Mouse (Mus musculus): Measurements from ENCODE around the gene Dnajc15. TPM values are rescaled to one million over a fixed set of nuclear protein-coding genes. Genes with fewer than 3 reads are reported as not detected.

Gene Dnajc15
- total and polyA plus RNA-seq, 2 experiments from 2014 or later, result 10.6 to 98.8 TPM

DNA sequence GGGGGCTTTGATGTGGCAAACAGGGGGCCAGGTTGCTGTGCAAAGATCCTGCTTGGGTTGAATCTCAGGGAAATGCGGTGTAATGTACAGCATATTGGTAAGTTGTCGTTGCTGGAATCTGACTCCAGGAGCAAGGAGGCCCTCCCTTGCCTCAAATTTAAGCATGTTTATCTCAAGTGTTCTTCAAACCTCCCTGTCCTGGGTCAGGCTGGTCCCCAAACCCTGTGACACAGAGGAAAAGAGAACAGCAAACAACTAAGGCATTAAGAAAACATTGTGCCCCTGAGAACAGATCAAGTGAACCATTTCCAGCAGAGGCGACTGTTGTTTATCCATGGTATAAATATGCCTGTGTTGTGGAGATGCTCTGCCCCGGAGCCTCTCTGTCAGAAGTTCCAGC is 67.1 kb downstream of the Dnajc15 start:
- Histone ChIP-seq H3K4me2 (ENCODE audit: low read depth, low read length) (no peak overlapping the region), H3K4me3 (ENCODE audit: low read length) (no peak overlapping the region), H3K9ac (replicated peaks; ENCODE audit: low read length) (no peak overlapping the region), H3K27ac (no peak overlapping the region), H3K9me3 (ENCODE audit: low read length) (no peaks in the 10 kb centered on the region), H3K4me1 (ENCODE audit: insufficient read depth, low read length) (no peaks in the 10 kb centered on the region), H3K36me3 (ENCODE audit: insufficient read depth, low read length) (no peaks in the 10 kb centered on the region), H3K27me3 (ENCODE audit: insufficient read depth, low read length) (no peaks in the 10 kb centered on the region)
- ATAC-seq (no peak), DNase-seq (ENCODE audit: low spot score) (no peak)
- 86% methylated on average over 4 of the region's 4 CpGs for WGBS
- TF ChIP-seq CTCF (IDR thresholded peaks at IDR 0.05; ENCODE audit: low read depth), result no peak

DNA sequence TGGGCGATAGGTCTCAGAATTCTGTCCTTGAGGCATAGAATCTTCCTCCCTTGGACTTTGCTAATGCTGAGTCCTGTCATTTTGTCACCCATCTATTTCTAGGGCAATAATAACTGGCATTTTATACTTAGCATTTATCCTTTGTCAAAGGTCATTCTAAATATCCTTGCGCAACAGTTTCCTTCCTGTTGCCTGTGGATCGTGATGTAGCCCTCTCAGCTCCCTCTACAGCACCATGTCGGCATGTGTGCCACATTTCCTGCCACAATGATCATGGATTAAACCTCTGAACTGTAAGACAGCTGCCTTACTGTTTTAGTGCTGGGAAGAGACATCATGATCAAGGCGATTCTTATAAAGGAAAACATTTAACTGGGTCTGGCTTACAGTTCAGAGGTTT is 68.6 kb downstream of the Dnajc15 start:
- Histone ChIP-seq H3K4me2 (ENCODE audit: low read depth, low read length) (no peak overlapping the region), H3K27me3 (ENCODE audit: insufficient read depth, low read length) (no peaks in the 10 kb centered on the region), H3K4me3 (ENCODE audit: low read length) (no peak overlapping the region), H3K9ac (replicated peaks; ENCODE audit: low read length) (no peak overlapping the region), H3K27ac (no peak overlapping the region), H3K4me1 (ENCODE audit: insufficient read depth, low read length) (peaks cover 2% of the 10 kb centered on the region; the same call in 1 of the 2 replicates), H3K9me3 (ENCODE audit: low read length) (no peaks in the 10 kb centered on the region), H3K36me3 (ENCODE audit: insufficient read depth, low read length) (no peaks in the 10 kb centered on the region)
- 86% methylated on average over 5 of the region's 5 CpGs for WGBS
- no peak for DNase-seq (ENCODE audit: low spot score)
- no peak for ATAC-seq
- TF ChIP-seq CTCF (IDR thresholded peaks at IDR 0.05; ENCODE audit: low read depth), result no peak

DNA sequence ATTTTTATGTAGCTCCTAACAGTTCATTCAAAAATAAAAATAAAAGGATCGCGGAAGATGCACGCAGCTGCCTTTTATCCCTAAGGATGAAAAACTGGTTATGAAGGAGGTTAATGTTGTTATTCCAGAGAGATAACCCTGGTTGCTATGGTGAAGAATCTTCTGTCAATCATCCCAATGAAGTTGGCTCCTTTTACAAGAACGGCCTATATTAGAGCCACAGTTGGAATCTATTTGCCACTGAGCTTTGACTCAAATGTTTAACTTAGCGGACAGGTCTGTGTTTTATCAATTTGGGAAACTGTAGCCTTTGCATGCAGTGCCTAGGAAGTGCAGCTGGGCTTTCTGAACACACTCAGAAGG is 72.7 kb downstream of the Dnajc15 start:
- ATAC-seq (peak; percentile 36; the same call in 1 of the 2 replicates), DNase-seq (ENCODE audit: low spot score) (peak; percentile 56)
- Histone ChIP-seq H3K4me2 (ENCODE audit: low read depth, low read length) (0 out of 2 replicates have a peak overlapping the region, but pooled peaks have one; percentile 21), H3K4me1 (ENCODE audit: insufficient read depth, low read length) (peaks cover 4% of the 10 kb centered on the region; the same call in 1 of the 2 replicates), H3K27me3 (ENCODE audit: insufficient read depth, low read length) (no peaks in the 10 kb centered on the region), H3K36me3 (ENCODE audit: insufficient read depth, low read length) (no peaks in the 10 kb centered on the region), H3K9ac (replicated peaks; ENCODE audit: low read length) (no peak overlapping the region), H3K4me3 (ENCODE audit: low read length) (no peak overlapping the region), H3K9me3 (ENCODE audit: low read length) (no peaks in the 10 kb centered on the region), H3K27ac (peak overlapping the region; percentile 45; the same call in 1 of the 2 replicates)
- WGBS, result 19% methylated on average over 5 of the region's 5 CpGs
- no peak for TF ChIP-seq CTCF (IDR thresholded peaks at IDR 0.05; ENCODE audit: low read depth)

DNA sequence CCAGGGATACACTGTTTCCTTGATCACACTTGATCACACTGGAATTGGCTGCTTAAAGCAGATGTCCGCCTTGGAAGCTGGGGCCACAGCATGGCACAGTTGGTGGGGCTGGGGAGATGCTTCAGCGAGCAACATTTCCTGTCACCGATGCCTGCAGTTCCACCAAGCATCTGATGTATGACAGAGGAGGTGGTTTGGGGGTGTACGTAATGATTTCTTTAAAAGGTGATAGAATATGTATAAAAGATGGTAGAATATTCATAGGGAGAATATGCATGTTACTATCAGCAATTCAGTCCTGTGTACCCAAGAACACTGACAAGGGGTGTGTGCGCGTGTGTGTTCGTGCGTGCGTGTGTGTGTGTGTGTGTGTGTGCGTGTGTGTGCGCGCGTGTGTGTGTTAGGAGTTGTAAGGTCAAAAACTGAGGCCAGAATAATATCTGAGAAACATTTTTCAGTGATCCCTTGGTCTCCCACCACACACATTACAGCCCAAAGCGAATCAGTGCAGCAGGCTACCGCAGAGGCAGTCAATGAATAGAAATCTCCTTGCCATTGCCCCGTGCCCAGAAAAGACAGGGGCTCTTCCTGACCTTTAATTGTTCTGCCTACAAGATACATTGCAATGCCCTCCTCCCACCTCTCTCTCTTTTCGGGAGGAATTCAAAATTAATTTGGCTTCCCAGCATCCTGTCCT is 73.2 kb downstream of the Dnajc15 start:
- peaks cover 4% of the 10 kb centered on the region; the same call in 1 of the 2 replicates for H3K4me1 ChIP-seq (ENCODE audit: insufficient read depth, low read length)
- H3K4me3 ChIP-seq (ENCODE audit: low read length), result no peak overlapping the region
- no peaks in the 10 kb centered on the region for H3K27me3 ChIP-seq (ENCODE audit: insufficient read depth, low read length)
- WGBS, result 52% methylated on average over 17 of the region's 17 CpGs
- no peaks in the 10 kb centered on the region for H3K36me3 ChIP-seq (ENCODE audit: insufficient read depth, low read length)
- 0 out of 2 replicates have a peak overlapping the region, but pooled peaks have one; percentile 21 for H3K4me2 ChIP-seq (ENCODE audit: low read depth, low read length)
- no peak for TF ChIP-seq CTCF (IDR thresholded peaks at IDR 0.05; ENCODE audit: low read depth)
- no peak overlapping the region; the same call in 1 of the 2 replicates for H3K9ac ChIP-seq (replicated peaks; ENCODE audit: low read length)
- peak overlapping the region; percentile 45; the same call in 1 of the 2 replicates for H3K27ac ChIP-seq
- ATAC-seq (peak; percentile 60), DNase-seq (ENCODE audit: low spot score) (no peak)
- no peaks in the 10 kb centered on the region for H3K9me3 ChIP-seq (ENCODE audit: low read length)

DNA sequence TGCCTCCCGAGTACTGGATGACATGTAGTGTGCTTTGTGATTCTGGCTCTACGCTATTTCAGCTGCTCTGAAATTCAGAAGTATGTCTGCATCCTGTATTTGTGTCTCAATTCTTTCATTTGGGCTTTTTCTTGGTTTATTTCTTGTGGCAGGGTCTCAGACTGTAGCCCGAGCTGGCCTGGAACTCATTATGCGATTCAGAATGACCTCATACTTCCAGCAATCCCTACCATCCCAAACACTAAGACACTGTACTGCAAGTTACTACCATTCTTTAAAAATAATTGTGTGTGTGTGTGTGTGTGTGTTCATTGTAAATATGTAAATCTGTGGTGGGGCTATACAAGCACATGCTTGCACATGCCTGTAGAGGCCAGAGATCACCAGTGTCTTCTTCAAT is 78.4 kb downstream of the Dnajc15 start:
- WGBS, result 85% methylated on average over 4 of the region's 4 CpGs
- Histone ChIP-seq H3K9me3 (ENCODE audit: low read length) (no peaks in the 10 kb centered on the region), H3K27me3 (ENCODE audit: insufficient read depth, low read length) (no peaks in the 10 kb centered on the region), H3K27ac (no peak overlapping the region), H3K4me2 (ENCODE audit: low read depth, low read length) (no peak overlapping the region), H3K36me3 (ENCODE audit: insufficient read depth, low read length) (no peaks in the 10 kb centered on the region), H3K4me3 (ENCODE audit: low read length) (no peak overlapping the region), H3K9ac (replicated peaks; ENCODE audit: low read length) (no peak overlapping the region), H3K4me1 (ENCODE audit: insufficient read depth, low read length) (peaks cover 3% of the 10 kb centered on the region; the same call in 1 of the 2 replicates)
- no peak for TF ChIP-seq CTCF (IDR thresholded peaks at IDR 0.05; ENCODE audit: low read depth)
- DNase-seq (ENCODE audit: low spot score) (no peak), ATAC-seq (no peak)

DNA sequence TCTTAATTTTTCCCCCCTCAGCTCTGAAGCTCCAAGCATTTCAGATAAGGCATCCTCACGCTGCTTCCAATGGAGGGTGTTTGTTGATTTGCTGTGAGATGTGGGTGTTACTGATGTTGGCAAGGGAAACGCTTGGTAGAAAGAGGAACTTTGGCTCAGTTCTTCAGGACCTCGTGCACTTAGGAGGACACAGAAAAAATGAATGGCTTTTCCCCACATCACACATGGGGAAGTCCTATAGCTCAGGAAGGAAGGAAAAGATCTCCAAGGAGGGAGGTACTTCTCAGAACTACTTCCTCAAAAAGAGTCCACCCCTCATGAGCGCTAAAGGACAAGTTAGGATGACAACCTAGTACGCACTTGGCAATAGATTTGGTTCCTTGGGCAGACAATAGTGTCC is 79.7 kb downstream of the Dnajc15 start:
- Histone ChIP-seq H3K27ac (no peak overlapping the region), H3K4me2 (ENCODE audit: low read depth, low read length) (no peak overlapping the region), H3K4me1 (ENCODE audit: insufficient read depth, low read length) (no peaks in the 10 kb centered on the region), H3K9me3 (ENCODE audit: low read length) (no peaks in the 10 kb centered on the region), H3K27me3 (ENCODE audit: insufficient read depth, low read length) (no peaks in the 10 kb centered on the region), H3K36me3 (ENCODE audit: insufficient read depth, low read length) (no peaks in the 10 kb centered on the region), H3K4me3 (ENCODE audit: low read length) (no peak overlapping the region), H3K9ac (replicated peaks; ENCODE audit: low read length) (no peak overlapping the region)
- ATAC-seq (no peak), DNase-seq (ENCODE audit: low spot score) (no peak)
- TF ChIP-seq CTCF (IDR thresholded peaks at IDR 0.05; ENCODE audit: low read depth), result no peak
- WGBS, result 86% methylated on average over 5 of the region's 5 CpGs

Data from hindbrain, postnatal 0 days (tissue).